Mouse (Mus musculus) cerebellum, adult 9-11 months (tissue): ENCODE measurements around the gene Tas2r103.

Experiments used
- DNase-seq: peaks from one replicate; pipeline ENCODE4 v3.0.0; 2022

Tas2r103 gene

DNA sequence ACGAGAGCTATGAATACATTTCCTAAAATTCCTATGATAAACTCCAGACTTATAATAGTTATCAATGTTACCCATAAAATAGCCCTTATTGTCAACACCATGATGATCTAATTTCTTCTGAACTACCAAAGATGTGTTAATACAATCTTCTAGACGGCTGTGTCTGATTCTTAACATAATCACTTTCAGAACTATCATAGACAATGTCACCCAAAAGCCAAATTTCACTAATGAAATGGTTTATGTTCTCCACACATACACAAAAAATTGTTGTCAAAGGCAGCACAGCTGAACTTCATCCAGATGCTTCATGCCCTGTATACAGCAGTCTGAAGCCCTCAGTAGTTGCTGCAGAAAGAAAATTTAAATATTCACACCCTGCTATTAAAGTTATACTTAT lies at the start of gene Tas2r103:
Gene Tas2r103, minus strand, starts transcription at position 101 of the 400 bp plus-strand sequence.
- DNase-seq: no peak

DNA sequence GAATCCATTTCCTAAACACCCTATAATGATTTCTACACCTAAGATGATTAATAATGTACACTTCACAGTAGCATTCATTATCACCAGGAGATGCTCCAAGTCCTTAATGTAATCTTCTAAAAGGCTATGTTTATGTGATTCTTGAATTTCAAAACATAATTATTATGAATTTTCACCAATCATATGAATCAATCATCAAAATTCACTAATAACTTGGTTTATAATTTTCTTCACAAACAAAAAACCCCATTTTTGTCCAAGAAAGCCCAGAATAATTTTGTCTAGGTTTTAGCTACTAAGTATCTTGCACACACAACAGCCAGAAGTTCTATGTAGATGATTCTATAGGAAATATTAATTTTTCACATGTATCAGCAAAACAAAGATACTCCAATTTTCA lies 18.8 kb upstream of the Tas2r103 start, which contains the start of gene Tas2r140:
Gene Tas2r140, minus strand, starts transcription at position 101 of the 400 bp plus-strand sequence.
- no peak for DNase-seq
